Mouse (Mus musculus) embryonic facial prominence, embryonic 12.5 days (tissue): ENCODE data around the gene Nwd1. TPM values are rescaled to one million over a fixed set of nuclear protein-coding genes. Genes with fewer than 3 reads are reported as not detected.
"Not testable (repeated sequence)": the region's sequence is repeated elsewhere in the genome, so short reads cannot be mapped to it uniquely, and the experiment has no call there.

Experiments
- ATAC-seq: fragments of 200-750 bp; cut with Nextera tagmentation; 2 replicates; pipeline ENCODE4 v1.8.0; 2017; ENCODE audit not compliant: insufficient number of reproducible peaks, insufficient read depth, low FRiP score, low TSS enrichment
- H3K27ac ChIP-seq: fragments of 300-500 bp; sonication (generic); 2 replicates; pipeline ENCODE4 v1.5.1; 2016; ENCODE audit warnings: mild to moderate bottlenecking
- H3K27me3 ChIP-seq: fragments of 300-500 bp; sonication (generic); 2 replicates; pipeline ENCODE4 v1.6.1; 2016; ENCODE audit warnings: mild to moderate bottlenecking, moderate library complexity
- H3K36me3 ChIP-seq: fragments of 300-500 bp; sonication (generic); 2 replicates; pipeline ENCODE4 v1.6.1; 2016; ENCODE audit warnings: mild to moderate bottlenecking
- H3K4me1 ChIP-seq: fragments of 300-500 bp; sonication (generic); 2 replicates; pipeline ENCODE4 v1.6.1; 2016
- H3K4me2 ChIP-seq: fragments of 300-500 bp; sonication (generic); replicated peaks from 2 replicates; pipeline ENCODE4 v1.6.1; 2016; ENCODE audit warnings: mild to moderate bottlenecking, moderate library complexity
- H3K4me3 ChIP-seq: fragments of 300-500 bp; sonication (generic); 2 replicates; pipeline ENCODE4 v1.5.1; 2016; ENCODE audit warnings: mild to moderate bottlenecking
- H3K9ac ChIP-seq: fragments of 300-500 bp; sonication (generic); 2 replicates; pipeline ENCODE4 v1.6.1; 2016; ENCODE audit warnings: mild to moderate bottlenecking, moderate library complexity
- H3K9me3 ChIP-seq: fragments of 300-500 bp; sonication (generic); 2 replicates; pipeline ENCODE4 v1.6.1; 2016; ENCODE audit warnings: mild to moderate bottlenecking, moderate library complexity
- WGBS: fragments of 180-500 bp; shearing (Covaris S2); methylation state at CpG from one replicate; pipeline ENCODE4 v1.1.7; 2016; 5-methylcytosine and 5-hydroxymethylcytosine counted together
- polyA plus RNA-seq: library from polyadenylated mRNA; unstranded; fragments of >200 nt; fragmentation: Nextera tagmentation; extraction: Ambion mirVana; gene quantifications from 2 replicates; pipeline ENCODE4 v1.2.1, GENCODE M21; 2016

Gene Nwd1
- polyA plus RNA-seq, 1 experiment from 2014 or later = 0.05 TPM

- Histone ChIP-seq H3K4me2 (no peak overlapping the region), H3K27ac (no peak overlapping the region), H3K4me1 (no peaks in the 10 kb centered on the region), H3K27me3 (no peaks in the 10 kb centered on the region), H3K9me3 (no peaks in the 10 kb centered on the region), H3K36me3 (no peaks in the 10 kb centered on the region), H3K9ac (no peak overlapping the region), H3K4me3 (no peak overlapping the region)
- ATAC-seq = no peak
These were observed 22.4 kb downstream of the Nwd1 start for GRCm38 (mm10) chr8:72668925-72669324.

GRCm38 (mm10) chr8:72672802-72673201 lies 26.3 kb downstream of the Nwd1 start:
- 61% methylated on average over 1 of the region's 1 CpGs for WGBS
- Histone ChIP-seq H3K27ac (no peak overlapping the region), H3K27me3 (no peaks in the 10 kb centered on the region), H3K4me1 (no peaks in the 10 kb centered on the region), H3K9me3 (no peaks in the 10 kb centered on the region), H3K4me3 (no peak overlapping the region), H3K9ac (no peak overlapping the region), H3K36me3 (no peaks in the 10 kb centered on the region), H3K4me2 (no peak overlapping the region)
- ATAC-seq = no peak

GRCm38 (mm10) chr8:72674184-72674583 lies 27.7 kb downstream of the Nwd1 start:
- no peaks in the 10 kb centered on the region for H3K27me3 ChIP-seq
- H3K4me2 ChIP-seq = no peak overlapping the region
- H3K36me3 ChIP-seq = no peaks in the 10 kb centered on the region
- ATAC-seq = no peak
- no peak overlapping the region for H3K9ac ChIP-seq
- 80% methylated on average over 2 of the region's 2 CpGs for WGBS
- no peaks in the 10 kb centered on the region for H3K9me3 ChIP-seq
- H3K27ac ChIP-seq = no peak overlapping the region
- no peaks in the 10 kb centered on the region for H3K4me1 ChIP-seq
- H3K4me3 ChIP-seq = no peak overlapping the region

GRCm38 (mm10) chr8:72676436-72676835 lies 29.9 kb downstream of the Nwd1 start:
- Histone ChIP-seq H3K4me1 (no peaks in the 10 kb centered on the region), H3K4me2 (no peak overlapping the region), H3K4me3 (no peak overlapping the region), H3K27ac (no peak overlapping the region), H3K27me3 (no peaks in the 10 kb centered on the region), H3K9ac (no peak overlapping the region), H3K9me3 (no peaks in the 10 kb centered on the region), H3K36me3 (no peaks in the 10 kb centered on the region)
- WGBS = 57% methylated on average over 4 of the region's 4 CpGs
- ATAC-seq = no peak

GRCm38 (mm10) chr8:72676844-72677243 lies 30.3 kb downstream of the Nwd1 start:
- not testable (repeated sequence) for H3K9ac ChIP-seq, H3K27ac ChIP-seq, H3K36me3 ChIP-seq, H3K9me3 ChIP-seq, H3K27me3 ChIP-seq, H3K4me2 ChIP-seq, ATAC-seq, H3K4me3 ChIP-seq, H3K4me1 ChIP-seq
- WGBS = 50% methylated on average over 2 of the region's 2 CpGs

- no peak overlapping the region for H3K4me2 ChIP-seq
- H3K36me3 ChIP-seq = no peaks in the 10 kb centered on the region
- no peaks in the 10 kb centered on the region for H3K27me3 ChIP-seq
- no peaks in the 10 kb centered on the region for H3K9me3 ChIP-seq
- no peak overlapping the region for H3K27ac ChIP-seq
- no peak overlapping the region for H3K4me3 ChIP-seq
- no peaks in the 10 kb centered on the region for H3K4me1 ChIP-seq
- WGBS = 55% methylated on average over 5 of the region's 5 CpGs
- ATAC-seq = no peak
- H3K9ac ChIP-seq = no peak overlapping the region
These were observed 30.8 kb downstream of the Nwd1 start for GRCm38 (mm10) chr8:72677331-72677730.

GRCm38 (mm10) chr8:72680133-72680532 lies 33.6 kb downstream of the Nwd1 start:
- no peaks in the 10 kb centered on the region for H3K9me3 ChIP-seq
- no peak for ATAC-seq
- H3K27ac ChIP-seq = no peak overlapping the region
- H3K4me1 ChIP-seq = no peaks in the 10 kb centered on the region
- no peaks in the 10 kb centered on the region for H3K27me3 ChIP-seq
- no peaks in the 10 kb centered on the region for H3K36me3 ChIP-seq
- H3K4me3 ChIP-seq = no peak overlapping the region
- no peak overlapping the region for H3K9ac ChIP-seq
- H3K4me2 ChIP-seq = no peak overlapping the region
- 7% methylated on average over 3 of the region's 3 CpGs for WGBS

- Histone ChIP-seq H3K4me2 (no peak overlapping the region), H3K4me3 (no peak overlapping the region), H3K4me1 (no peaks in the 10 kb centered on the region), H3K27me3 (no peaks in the 10 kb centered on the region), H3K36me3 (no peaks in the 10 kb centered on the region), H3K9me3 (no peaks in the 10 kb centered on the region), H3K9ac (no peak overlapping the region), H3K27ac (no peak overlapping the region)
- no peak for ATAC-seq
- 70% methylated on average over 4 of the region's 4 CpGs for WGBS
These were observed 35.7 kb downstream of the Nwd1 start for GRCm38 (mm10) chr8:72682051-72682687.

GRCm38 (mm10) chr8:72683010-72683521 lies 36.6 kb downstream of the Nwd1 start:
- Histone ChIP-seq H3K9me3 (no peaks in the 10 kb centered on the region), H3K4me3 (no peak overlapping the region), H3K27me3 (no peaks in the 10 kb centered on the region), H3K27ac (no peak overlapping the region), H3K4me2 (no peak overlapping the region), H3K9ac (no peak overlapping the region), H3K4me1 (no peaks in the 10 kb centered on the region), H3K36me3 (no peaks in the 10 kb centered on the region)
- 28% methylated on average over 2 of the region's 2 CpGs for WGBS
- ATAC-seq = no peak

GRCm38 (mm10) chr8:72683572-72684099 lies 37.1 kb downstream of the Nwd1 start:
- not testable (repeated sequence) for H3K4me1 ChIP-seq, ATAC-seq, H3K9me3 ChIP-seq, H3K4me3 ChIP-seq, H3K36me3 ChIP-seq, H3K9ac ChIP-seq, H3K27me3 ChIP-seq, H3K4me2 ChIP-seq, H3K27ac ChIP-seq
- WGBS = 85% methylated on average over 5 of the region's 5 CpGs

GRCm38 (mm10) chr8:72698349-72698926 lies 51.9 kb downstream of the Nwd1 start:
- no peak overlapping the region for H3K4me3 ChIP-seq
- 95% methylated on average over 2 of the region's 2 CpGs for WGBS
- H3K9me3 ChIP-seq = no peaks in the 10 kb centered on the region
- no peaks in the 10 kb centered on the region for H3K36me3 ChIP-seq
- ATAC-seq = peak; percentile 58; the same call in 1 of the 2 replicates
- no peak overlapping the region for H3K9ac ChIP-seq
- H3K4me1 ChIP-seq = no peaks in the 10 kb centered on the region
- no peak overlapping the region for H3K4me2 ChIP-seq
- H3K27me3 ChIP-seq = no peaks in the 10 kb centered on the region
- H3K27ac ChIP-seq = no peak overlapping the region

GRCm38 (mm10) chr8:72712569-72712968 lies 66.1 kb downstream of the Nwd1 start:
- H3K9ac ChIP-seq = no peak overlapping the region
- no peak for ATAC-seq
- no peaks in the 10 kb centered on the region for H3K9me3 ChIP-seq
- H3K4me2 ChIP-seq = no peak overlapping the region
- no peaks in the 10 kb centered on the region for H3K36me3 ChIP-seq
- no peaks in the 10 kb centered on the region for H3K4me1 ChIP-seq
- WGBS = 20% methylated on average over 6 of the region's 6 CpGs
- no peak overlapping the region for H3K4me3 ChIP-seq
- H3K27ac ChIP-seq = no peak overlapping the region
- H3K27me3 ChIP-seq = no peaks in the 10 kb centered on the region
